ENCODE assay signal across 8 mouse cellular contexts in the genomic region with DNA sequence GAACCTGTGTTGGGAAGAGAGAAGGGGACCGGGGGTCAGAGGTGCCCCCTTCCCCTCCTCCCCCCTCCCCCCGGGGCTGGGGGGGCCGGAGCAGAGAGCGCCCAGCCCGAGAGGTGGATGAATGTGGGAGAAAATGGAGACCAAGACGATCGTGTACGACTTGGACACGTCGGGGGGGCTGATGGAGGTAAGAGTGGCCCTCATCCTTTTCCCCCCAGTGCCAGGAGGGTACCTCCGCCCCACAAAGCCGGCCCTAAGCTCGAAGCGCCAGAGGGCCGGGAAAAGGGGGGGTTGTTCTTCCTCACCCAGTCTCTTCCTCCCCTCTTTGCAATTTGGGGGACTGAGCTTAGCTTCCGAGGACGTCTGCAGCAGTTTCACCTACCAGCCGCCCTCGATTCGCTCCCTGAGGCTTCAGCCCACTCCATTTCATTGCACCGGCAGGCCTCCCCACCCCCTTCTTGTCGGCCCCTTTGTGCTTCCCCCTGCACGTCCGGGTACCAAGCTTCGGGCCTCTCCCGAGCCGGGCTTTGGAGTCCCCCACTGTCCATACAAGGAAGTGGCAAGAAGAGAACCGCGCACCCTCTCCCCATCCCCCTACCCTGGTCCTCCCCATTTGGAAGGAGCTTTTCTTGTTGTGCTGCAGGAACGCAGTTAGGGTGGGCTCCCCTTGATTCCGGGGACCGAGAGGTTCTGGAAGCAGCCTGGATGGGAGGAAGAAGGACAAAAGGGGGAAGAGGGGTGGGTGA. TPM values are rescaled to one million over a fixed set of nuclear protein-coding genes. Genes with fewer than 3 reads are reported as not detected.
DNase-seq lines count a peak whose midpoint lies in the region; ATAC-seq and TF ChIP-seq lines count a peak whose summit lies in the region.

No protein-coding gene starts in this region.

- ATAC-seq in forebrain, embryonic 11.5 days (replicated peaks; ENCODE audit: low FRiP score) = no peak; the same call in 1 of the 2 replicates
- no peak for ATAC-seq in hindbrain, embryonic 13.5 days (ENCODE audit: low FRiP score)
- no peak for ATAC-seq in monocyte, adult 5-6 weeks (replicated peaks; ENCODE audit: insufficient number of reproducible peaks, low FRiP score, low TSS enrichment, poor library complexity, severe bottlenecking)

- WGBS in forebrain, embryonic 11.5 days = under 1% methylated on average over 25 of the region's 32 CpGs
- WGBS in hindbrain, embryonic 13.5 days = under 1% methylated on average over 28 of the region's 32 CpGs

- peak overlapping the region; percentile 97 for H3K4me3 ChIP-seq in E14TG2a.4 (replicated peaks; ENCODE audit: low read length)
- peak overlapping the region; percentile 70 for H3K4me3 ChIP-seq in forebrain, embryonic 11.5 days (ENCODE audit: low read depth, low read length)
- peak overlapping the region; percentile 94 for H3K4me3 ChIP-seq in hindbrain, embryonic 13.5 days
- peak overlapping the region; percentile 83 for H3K4me3 ChIP-seq in left cerebral cortex, adult 2 months

- peaks cover 27% of the 10 kb centered on the region for H3K36me3 ChIP-seq in E14TG2a.4 (ENCODE audit: insufficient read depth, low read length)
- H3K36me3 ChIP-seq in forebrain, embryonic 11.5 days (ENCODE audit: control insufficient read depth, insufficient read depth, low read length) = peaks cover 3% of the 10 kb centered on the region; the same call in 1 of the 2 replicates
- peaks cover 9% of the 10 kb centered on the region for H3K36me3 ChIP-seq in hindbrain, embryonic 13.5 days

- peak overlapping the region; percentile 90 for H3K9ac ChIP-seq in forebrain, embryonic 11.5 days (ENCODE audit: low read length)
- H3K9ac ChIP-seq in hindbrain, embryonic 13.5 days = peak overlapping the region; percentile 98

- H3K27me3 ChIP-seq in E14TG2a.4 (ENCODE audit: insufficient read depth, low read length) = peaks cover 8% of the 10 kb centered on the region
- H3K27me3 ChIP-seq in forebrain, embryonic 11.5 days (ENCODE audit: control insufficient read depth, insufficient read depth, low read length) = no peaks in the 10 kb centered on the region
- H3K27me3 ChIP-seq in hindbrain, embryonic 13.5 days = peaks cover under 1% of the 10 kb centered on the region; the same call in 1 of the 2 replicates

- H3K4me2 ChIP-seq in forebrain, embryonic 11.5 days (ENCODE audit: low read depth, low read length, severe bottlenecking) = peak overlapping the region; percentile 77
- H3K4me2 ChIP-seq in hindbrain, embryonic 13.5 days = peak overlapping the region; percentile 90

- intact Hi-C loops in left cerebral cortex, adult 2 months (cut with DNase I) = loop anchor here (10.0 kb wide), 1 partner anchor 489 kb away; a partner anchor contains a TSS

- DNase-seq in adrenal gland, postnatal 25 days = peak; percentile 50
- DNase-seq in forebrain, embryonic 11.5 days (ENCODE audit: low spot score) = peak; percentile 84
- peak; percentile 52 to 53 for DNase-seq in left cerebral cortex, adult 2 months (ENCODE audit: extremely low spot score in 1 of 2, low spot score in 2 of 2)
- DNase-seq in lung, postnatal 4 days = peak; percentile 75 to 80
- DNase-seq in right cerebral cortex, postnatal 4 days = peak; percentile 62

- H3K27ac ChIP-seq in forebrain, embryonic 11.5 days (ENCODE audit: low read depth, low read length) = peak overlapping the region; percentile 93
- peak overlapping the region; percentile 94 for H3K27ac ChIP-seq in hindbrain, embryonic 13.5 days
- peak overlapping the region; percentile 91 for H3K27ac ChIP-seq in left cerebral cortex, adult 2 months

- no peak for TF ChIP-seq CTCF in E14TG2a.4 (conservative IDR thresholded peaks at IDR 0.05; ENCODE audit: low read length)
- TF ChIP-seq CTCF in left cerebral cortex, adult 2 months (IDR thresholded peaks at IDR 0.05) = no peak

- H3K4me1 ChIP-seq in E14TG2a.4 (replicated peaks; ENCODE audit: low read depth, low read length) = peaks cover 48% of the 10 kb centered on the region
- peaks cover 7% of the 10 kb centered on the region; the same call in 1 of the 2 replicates for H3K4me1 ChIP-seq in forebrain, embryonic 11.5 days (replicated peaks; ENCODE audit: control insufficient read depth, insufficient read depth, low read length)
- H3K4me1 ChIP-seq in hindbrain, embryonic 13.5 days (replicated peaks) = peaks cover 18% of the 10 kb centered on the region

- no peaks in the 10 kb centered on the region for H3K9me3 ChIP-seq in E14TG2a.4 (ENCODE audit: low read length)
- H3K9me3 ChIP-seq in forebrain, embryonic 11.5 days (ENCODE audit: control insufficient read depth, low read length) = no peaks in the 10 kb centered on the region
- no peaks in the 10 kb centered on the region for H3K9me3 ChIP-seq in hindbrain, embryonic 13.5 days

RNA-seq across cellular contexts. Expression of a gene that starts 0.8 kb away (rescaled TPM):
- total RNA-seq in adrenal gland, postnatal 25 days (2021) = 76.6 and 79.8 TPM in 2 replicates
- polyA plus RNA-seq in forebrain, embryonic 11.5 days (2014; fragmentation: Nextera tagmentation; extraction: Ambion mirVana) = 29.6 and 30.5 TPM in 2 replicates
- polyA plus RNA-seq in hindbrain, embryonic 13.5 days (2015; fragmentation: Nextera tagmentation; extraction: Ambion mirVana) = 18.9 and 21.2 TPM in 2 replicates
- total RNA-seq in left cerebral cortex, adult 2 months (2021) = 10 to 100 TPM; 58.9 to 59.2 TPM
- total RNA-seq in monocyte, adult 5-6 weeks (2017) = 34.9 to 44.3 TPM (median 43.9 TPM) in 3 replicates

RNA-seq across cellular contexts. Expression of a gene that starts 48.7 kb away (rescaled TPM):
- 18.6 and 19.1 TPM in 2 replicates for total RNA-seq in adrenal gland, postnatal 25 days (2021)
- 18.8 and 22.1 TPM in 2 replicates for polyA plus RNA-seq in forebrain, embryonic 11.5 days (2014; fragmentation: Nextera tagmentation; extraction: Ambion mirVana)
- polyA plus RNA-seq in hindbrain, embryonic 13.5 days (2015; fragmentation: Nextera tagmentation; extraction: Ambion mirVana) = 37.1 and 39.3 TPM in 2 replicates
- 1 to 10 TPM; 5.5 to 6.3 TPM for total RNA-seq in left cerebral cortex, adult 2 months (2021)
- 0.39 to 0.86 TPM in 2 of 3 replicates, not detected in the other for total RNA-seq in monocyte, adult 5-6 weeks (2017)

RNA-seq across cellular contexts. Expression of a gene that starts 52.8 kb away (rescaled TPM):
- total RNA-seq in adrenal gland, postnatal 25 days (2021) = 2.0 and 2.7 TPM in 2 replicates
- 14.3 and 16.7 TPM in 2 replicates for polyA plus RNA-seq in forebrain, embryonic 11.5 days (2014; fragmentation: Nextera tagmentation; extraction: Ambion mirVana)
- 112 and 121 TPM in 2 replicates for polyA plus RNA-seq in hindbrain, embryonic 13.5 days (2015; fragmentation: Nextera tagmentation; extraction: Ambion mirVana)
- 100 to 1,000 TPM; 127 to 157 TPM for total RNA-seq in left cerebral cortex, adult 2 months (2021)
- total RNA-seq in monocyte, adult 5-6 weeks (2017) = not detected in 3 replicates

RNA-seq across cellular contexts. Expression of a gene that starts 54.4 kb away (rescaled TPM):
- total RNA-seq in adrenal gland, postnatal 25 days (2021) = 87.9 and 106 TPM in 2 replicates
- polyA plus RNA-seq in forebrain, embryonic 11.5 days (2014; fragmentation: Nextera tagmentation; extraction: Ambion mirVana) = 71.2 and 74.2 TPM in 2 replicates
- 80.5 and 86.4 TPM in 2 replicates for polyA plus RNA-seq in hindbrain, embryonic 13.5 days (2015; fragmentation: Nextera tagmentation; extraction: Ambion mirVana)
- total RNA-seq in left cerebral cortex, adult 2 months (2021) = 10 to 100 TPM; 91.2 to 96.0 TPM
- total RNA-seq in monocyte, adult 5-6 weeks (2017) = 18.5 to 34.4 TPM (median 28.9 TPM) in 3 replicates

Comparison
In these comparisons a context has a peak if more than half of its experiments do, and no peak if none do; other contexts are left out.
1. RNA of a gene that starts 52.8 kb away (total RNA-seq): 127 to 157 TPM in left cerebral cortex, adult 2 months; 2.0 to 2.7 TPM in adrenal gland, postnatal 25 days and not detected in monocyte, adult 5-6 weeks; every median in the first group is over 10 times any median in the second.
2. Peak in every context shown above with its lines, with median percentiles within 50 percentile points of each other: H3K4me3 ChIP-seq, DNase-seq and H3K27ac ChIP-seq.